Mouse (Mus musculus) cerebellum, postnatal 14 days (tissue): ENCODE measurements at regions not wholly inside any gene's neighbourhood (a gene's known extent, or its start where the extent isn't known, plus 50 kb on each side); places are given as distances from the start of the nearest gene placed in this dataset.

Source experiments
- DNase-seq, 2 experiments: peaks; one replicate each; pipeline ENCODE4 v3.0.0; 2021; ENCODE audit warnings: mixed read lengths in 2 of 2

GRCm38 (mm10) chr13:73041233-73042040 is 218.8 kb upstream of the Irx4 start:
- DNase-seq = no peak

- DNase-seq = peak in 1 of 2 experiments; percentile 14
These were observed 190.3 kb upstream of the Irx4 start for GRCm38 (mm10) chr13:73069840-73070530.

- DNase-seq = no peak
These were observed 189.8 kb upstream of the Irx4 start for GRCm38 (mm10) chr13:73070531-73070908.

- no peak for DNase-seq
These were observed 189.2 kb upstream of the Irx4 start for GRCm38 (mm10) chr13:73071032-73071431.

- peak; percentile 41 to 60 for DNase-seq
These were observed 188.1 kb upstream of the Irx4 start for GRCm38 (mm10) chr13:73071854-73072852.

- DNase-seq = no peak
These were observed 182.3 kb upstream of the Irx4 start for GRCm38 (mm10) chr13:73077866-73078430.

- DNase-seq = peak; percentile 15 to 21
These were observed 172.5 kb upstream of the Irx4 start for GRCm38 (mm10) chr13:73087815-73088214.

- DNase-seq = no peak
These were observed 168.4 kb upstream of the Irx4 start for GRCm38 (mm10) chr13:73091886-73092285.

- no peak for DNase-seq
These were observed 162.8 kb upstream of the Irx4 start for GRCm38 (mm10) chr13:73097502-73097901.

GRCm38 (mm10) chr13:73099407-73099806 is 160.9 kb upstream of the Irx4 start:
- no peak for DNase-seq

GRCm38 (mm10) chr13:73107250-73107993 is 152.9 kb upstream of the Irx4 start:
- DNase-seq = no peak

- DNase-seq = peak in 1 of 2 experiments; percentile 32
These were observed 143.3 kb upstream of the Irx4 start for GRCm38 (mm10) chr13:73116822-73117632.

GRCm38 (mm10) chr13:73117633-73118076 is 142.6 kb upstream of the Irx4 start:
- DNase-seq = peak; percentile 26 to 44

- DNase-seq = no peak
These were observed 137.3 kb upstream of the Irx4 start for GRCm38 (mm10) chr13:73122945-73123344.

GRCm38 (mm10) chr13:73131270-73131669 is 129.0 kb upstream of the Irx4 start:
- no peak for DNase-seq

GRCm38 (mm10) chr13:73132746-73133145 is 127.5 kb upstream of the Irx4 start:
- DNase-seq = no peak

GRCm38 (mm10) chr13:73134929-73135328 is 125.3 kb upstream of the Irx4 start:
- DNase-seq = no peak

- DNase-seq = no peak
These were observed 119.0 kb upstream of the Irx4 start for GRCm38 (mm10) chr13:73141302-73141701.

- peak; percentile 76 to 79 for DNase-seq
These were observed 102.3 kb upstream of the Irx4 start for GRCm38 (mm10) chr13:73158016-73158415.

- DNase-seq = peak in 1 of 2 experiments; percentile 10
These were observed 100.8 kb upstream of the Irx4 start for GRCm38 (mm10) chr13:73159454-73159853.

- DNase-seq = peak in 1 of 2 experiments; percentile 17
These were observed 100.4 kb upstream of the Irx4 start for GRCm38 (mm10) chr13:73159865-73160264.
